Mouse (Mus musculus) neural tube, embryonic 15.5 days (tissue): ENCODE data around the gene Plxna4. TPM values are rescaled to one million over a fixed set of nuclear protein-coding genes. Genes with fewer than 3 reads are reported as not detected.
A peak's percentile ranks its signal among the peaks of the same experiment; 100 is the strongest.

Experiments used
- ATAC-seq: fragments of 200-750 bp; cut with Nextera tagmentation; 2 replicates; pipeline ENCODE4 v1.8.0; 2017; ENCODE audit warnings: mild to moderate bottlenecking, moderate TSS enrichment, moderate library complexity; ENCODE audit not compliant: low FRiP score
- H3K27ac ChIP-seq: fragments of 300-500 bp; sonication (generic); replicated peaks from 2 replicates; pipeline ENCODE4 v1.5.1; 2015; ENCODE audit warnings: mild to moderate bottlenecking, inconsistent platforms
- H3K27me3 ChIP-seq: fragments of 300-500 bp; sonication (generic); replicated peaks from 2 replicates; pipeline ENCODE4 v1.6.1; 2015; ENCODE audit warnings: inconsistent platforms
- H3K36me3 ChIP-seq: fragments of 300-500 bp; sonication (generic); 2 replicates; pipeline ENCODE4 v1.6.1; 2015; ENCODE audit warnings: inconsistent platforms
- H3K4me1 ChIP-seq: fragments of 300-500 bp; sonication (generic); 2 replicates; pipeline ENCODE4 v1.6.1; 2015; ENCODE audit warnings: inconsistent platforms
- H3K4me2 ChIP-seq: fragments of 300-500 bp; sonication (generic); 2 replicates; pipeline ENCODE4 v1.6.1; 2015; ENCODE audit warnings: inconsistent platforms, mild to moderate bottlenecking, moderate library complexity
- H3K4me3 ChIP-seq: fragments of 300-500 bp; sonication (generic); replicated peaks from 2 replicates; pipeline ENCODE4 v1.5.1; 2015; ENCODE audit warnings: mild to moderate bottlenecking, inconsistent platforms
- H3K9ac ChIP-seq: fragments of 300-500 bp; sonication (generic); replicated peaks from 2 replicates; pipeline ENCODE4 v1.6.1; 2015; ENCODE audit warnings: mild to moderate bottlenecking, inconsistent platforms
- H3K9me3 ChIP-seq: fragments of 300-500 bp; sonication (generic); replicated peaks from 2 replicates; pipeline ENCODE4 v1.6.1; 2016; ENCODE audit warnings: inconsistent platforms
- WGBS: fragments of 180-500 bp; shearing (Covaris S2); methylation state at CpG from one replicate; pipeline ENCODE4 v1.1.7; 2015; ENCODE audit warnings: mixed read lengths; 5-methylcytosine and 5-hydroxymethylcytosine counted together
- polyA plus RNA-seq: library from polyadenylated mRNA; unstranded; fragments of >200 nt; fragmentation: Nextera tagmentation; extraction: Ambion mirVana; gene quantifications from 2 replicates; pipeline ENCODE4 v1.2.1, GENCODE M21; 2015

The Plxna4 gene
- polyA plus RNA-seq, 1 experiment from 2014 or later = 14.9 TPM

- no peak overlapping the region for H3K4me3 ChIP-seq
- no peak overlapping the region for H3K27ac ChIP-seq
- H3K27me3 ChIP-seq = no peaks in the 10 kb centered on the region
- H3K9ac ChIP-seq = no peak overlapping the region
- no peak overlapping the region for H3K4me2 ChIP-seq
- WGBS = 63% methylated on average over 3 of the region's 3 CpGs
- peaks cover 26% of the 10 kb centered on the region; the same call in 1 of the 2 replicates for H3K4me1 ChIP-seq
- ATAC-seq = no peak
- no peaks in the 10 kb centered on the region for H3K9me3 ChIP-seq
- no peaks in the 10 kb centered on the region for H3K36me3 ChIP-seq
Measured at GRCm38 (mm10) chr6:32369092-32369491, 218.9 kb downstream of the Plxna4 start.

- Histone ChIP-seq H3K27me3 (no peaks in the 10 kb centered on the region), H3K9me3 (no peaks in the 10 kb centered on the region), H3K27ac (no peak overlapping the region), H3K9ac (no peak overlapping the region), H3K4me2 (no peak overlapping the region), H3K36me3 (no peaks in the 10 kb centered on the region), H3K4me3 (no peak overlapping the region), H3K4me1 (peaks cover 26% of the 10 kb centered on the region; the same call in 1 of the 2 replicates)
- no peak for ATAC-seq
- 52% methylated on average over 4 of the region's 4 CpGs for WGBS
Measured at GRCm38 (mm10) chr6:32368408-32368807, 219.6 kb downstream of the Plxna4 start.

GRCm38 (mm10) chr6:32364933-32365332 is 223.1 kb downstream of the Plxna4 start:
- WGBS = 89% methylated on average over 5 of the region's 5 CpGs
- no peak for ATAC-seq
- Histone ChIP-seq H3K9me3 (no peaks in the 10 kb centered on the region), H3K27me3 (no peaks in the 10 kb centered on the region), H3K4me1 (peaks cover 27% of the 10 kb centered on the region), H3K4me3 (no peak overlapping the region), H3K4me2 (no peak overlapping the region), H3K36me3 (no peaks in the 10 kb centered on the region), H3K27ac (no peak overlapping the region), H3K9ac (no peak overlapping the region)

- no peak overlapping the region for H3K27ac ChIP-seq
- no peak overlapping the region for H3K9ac ChIP-seq
- ATAC-seq = no peak
- H3K36me3 ChIP-seq = no peaks in the 10 kb centered on the region
- H3K4me1 ChIP-seq = peaks cover 14% of the 10 kb centered on the region; the same call in 1 of the 2 replicates
- 84% methylated on average over 7 of the region's 7 CpGs for WGBS
- H3K4me3 ChIP-seq = no peak overlapping the region
- no peaks in the 10 kb centered on the region for H3K27me3 ChIP-seq
- no peaks in the 10 kb centered on the region for H3K9me3 ChIP-seq
- no peak overlapping the region for H3K4me2 ChIP-seq
Measured at GRCm38 (mm10) chr6:32363489-32364068, 224.4 kb downstream of the Plxna4 start.

- Histone ChIP-seq H3K4me2 (no peak overlapping the region), H3K27me3 (no peaks in the 10 kb centered on the region), H3K4me3 (no peak overlapping the region), H3K4me1 (peaks cover 17% of the 10 kb centered on the region), H3K9me3 (no peaks in the 10 kb centered on the region), H3K27ac (no peak overlapping the region), H3K36me3 (no peaks in the 10 kb centered on the region), H3K9ac (no peak overlapping the region)
- WGBS = 90% methylated on average over 4 of the region's 4 CpGs
- no peak for ATAC-seq
Measured at GRCm38 (mm10) chr6:32362421-32362820, 225.6 kb downstream of the Plxna4 start.

GRCm38 (mm10) chr6:32359675-32360074 is 228.3 kb downstream of the Plxna4 start:
- no peaks in the 10 kb centered on the region for H3K9me3 ChIP-seq
- no peak overlapping the region for H3K4me2 ChIP-seq
- H3K27me3 ChIP-seq = no peaks in the 10 kb centered on the region
- no peak overlapping the region for H3K9ac ChIP-seq
- no peak overlapping the region for H3K27ac ChIP-seq
- no peak overlapping the region for H3K4me3 ChIP-seq
- no peaks in the 10 kb centered on the region for H3K36me3 ChIP-seq
- WGBS = 57% methylated on average over 3 of the region's 3 CpGs
- peaks cover 31% of the 10 kb centered on the region for H3K4me1 ChIP-seq
- ATAC-seq = no peak

- no peak overlapping the region for H3K9ac ChIP-seq
- H3K27ac ChIP-seq = no peak overlapping the region
- no peaks in the 10 kb centered on the region for H3K36me3 ChIP-seq
- WGBS = 63% methylated on average over 5 of the region's 5 CpGs
- H3K4me2 ChIP-seq = no peak overlapping the region
- no peaks in the 10 kb centered on the region for H3K27me3 ChIP-seq
- H3K4me3 ChIP-seq = no peak overlapping the region
- ATAC-seq = no peak
- H3K4me1 ChIP-seq = peaks cover 28% of the 10 kb centered on the region
- no peaks in the 10 kb centered on the region for H3K9me3 ChIP-seq
Measured at GRCm38 (mm10) chr6:32357497-32357896, 230.5 kb downstream of the Plxna4 start.

- H3K27ac ChIP-seq = peak overlapping the region; percentile 41; the same call in 1 of the 2 replicates
- H3K4me1 ChIP-seq = peaks cover 21% of the 10 kb centered on the region
- no peak overlapping the region for H3K9ac ChIP-seq
- no peak overlapping the region for H3K4me3 ChIP-seq
- 29% methylated on average over 4 of the region's 4 CpGs for WGBS
- no peaks in the 10 kb centered on the region for H3K9me3 ChIP-seq
- no peak overlapping the region for H3K4me2 ChIP-seq
- peak; percentile 81 for ATAC-seq
- no peaks in the 10 kb centered on the region for H3K27me3 ChIP-seq
- H3K36me3 ChIP-seq = no peaks in the 10 kb centered on the region
Measured at GRCm38 (mm10) chr6:32355559-32355958, 232.4 kb downstream of the Plxna4 start.

GRCm38 (mm10) chr6:32348996-32349395 is 239.0 kb downstream of the Plxna4 start:
- Histone ChIP-seq H3K27ac (no peak overlapping the region), H3K9me3 (no peaks in the 10 kb centered on the region), H3K4me1 (peaks cover 30% of the 10 kb centered on the region), H3K4me2 (no peak overlapping the region), H3K36me3 (no peaks in the 10 kb centered on the region), H3K27me3 (no peaks in the 10 kb centered on the region), H3K9ac (no peak overlapping the region), H3K4me3 (no peak overlapping the region)
- 65% methylated on average over 2 of the region's 2 CpGs for WGBS
- no peak for ATAC-seq

GRCm38 (mm10) chr6:32348126-32348525 is 239.9 kb downstream of the Plxna4 start:
- Histone ChIP-seq H3K4me2 (no peak overlapping the region), H3K27ac (no peak overlapping the region), H3K9ac (no peak overlapping the region), H3K4me3 (no peak overlapping the region), H3K9me3 (no peaks in the 10 kb centered on the region), H3K27me3 (no peaks in the 10 kb centered on the region), H3K4me1 (peaks cover 34% of the 10 kb centered on the region), H3K36me3 (no peaks in the 10 kb centered on the region)
- no peak for ATAC-seq
- WGBS = 33% methylated on average over 6 of the region's 6 CpGs

- H3K9ac ChIP-seq = no peak overlapping the region
Measured at GRCm38 (mm10) chr6:32346015-32346414, 242.0 kb downstream of the Plxna4 start.

GRCm38 (mm10) chr6:32342727-32343126 is 245.3 kb downstream of the Plxna4 start:
- 64% methylated on average over 8 of the region's 8 CpGs for WGBS
- Histone ChIP-seq H3K9me3 (no peaks in the 10 kb centered on the region), H3K27me3 (no peaks in the 10 kb centered on the region), H3K4me2 (no peak overlapping the region), H3K9ac (no peak overlapping the region), H3K4me3 (no peak overlapping the region), H3K27ac (no peak overlapping the region), H3K4me1 (peaks cover 33% of the 10 kb centered on the region), H3K36me3 (no peaks in the 10 kb centered on the region)
- ATAC-seq = no peak

More at GRCm38 (mm10) chr6:32346015-32346414, 242.0 kb downstream of the Plxna4 start:
- WGBS = 79% methylated on average over 2 of the region's 2 CpGs
- Histone ChIP-seq H3K4me2 (no peak overlapping the region), H3K4me3 (no peak overlapping the region), H3K27ac (no peak overlapping the region), H3K27me3 (no peaks in the 10 kb centered on the region), H3K36me3 (no peaks in the 10 kb centered on the region), H3K9me3 (no peaks in the 10 kb centered on the region), H3K4me1 (peaks cover 44% of the 10 kb centered on the region)
- ATAC-seq = no peak
